Mouse (Mus musculus) natural killer cell, adult 2 months (primary cell): ENCODE results near the gene Nol3.

Source experiments
- DNase-seq, 2 experiments: peaks; one replicate each; pipeline ENCODE4 v3.0.0; 2022; ENCODE audit warnings: low spot score in 2 of 2

The Nol3 gene

DNA sequence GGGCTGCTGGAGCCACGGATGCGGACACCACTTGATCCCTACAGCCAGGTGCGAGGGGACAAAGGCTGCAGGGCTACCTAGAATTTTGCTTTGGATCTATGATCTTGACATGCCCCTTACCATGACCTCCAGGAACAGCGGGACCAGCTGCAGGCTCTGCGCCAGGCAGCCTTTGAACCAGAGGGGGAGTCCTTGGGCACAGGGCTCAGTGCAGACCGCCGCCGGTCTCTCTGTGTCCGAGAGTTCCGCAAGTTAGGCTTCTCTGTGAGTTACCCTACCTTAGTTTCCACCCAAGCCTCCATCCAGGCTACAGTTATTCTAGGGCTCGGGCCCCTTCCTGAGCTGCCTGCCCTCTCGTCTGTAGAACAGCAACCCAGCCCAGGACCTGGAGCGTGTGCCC is 31.7 kb downstream of the Nol3 start:
- DNase-seq, result no peak

DNA sequence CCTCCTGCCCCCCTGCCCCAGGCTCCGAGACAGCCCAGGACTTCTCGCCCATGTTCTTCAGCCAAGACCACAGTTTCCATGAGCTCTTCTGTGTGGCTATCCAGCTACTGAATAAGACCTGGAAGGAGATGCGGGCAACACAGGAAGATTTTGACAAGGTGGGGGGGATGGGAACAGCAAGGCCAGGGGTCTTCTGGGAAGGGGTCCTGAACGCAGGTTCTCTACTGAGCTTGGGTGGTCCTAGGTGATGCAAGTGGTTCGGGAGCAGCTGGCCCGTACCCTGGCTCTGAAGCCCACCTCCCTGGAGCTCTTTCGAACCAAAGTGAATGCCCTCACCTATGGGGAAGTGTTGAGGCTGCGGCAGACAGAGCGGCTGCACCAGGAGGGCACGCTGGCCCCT is 32.5 kb downstream of the Nol3 start:
- no peak for DNase-seq

DNA sequence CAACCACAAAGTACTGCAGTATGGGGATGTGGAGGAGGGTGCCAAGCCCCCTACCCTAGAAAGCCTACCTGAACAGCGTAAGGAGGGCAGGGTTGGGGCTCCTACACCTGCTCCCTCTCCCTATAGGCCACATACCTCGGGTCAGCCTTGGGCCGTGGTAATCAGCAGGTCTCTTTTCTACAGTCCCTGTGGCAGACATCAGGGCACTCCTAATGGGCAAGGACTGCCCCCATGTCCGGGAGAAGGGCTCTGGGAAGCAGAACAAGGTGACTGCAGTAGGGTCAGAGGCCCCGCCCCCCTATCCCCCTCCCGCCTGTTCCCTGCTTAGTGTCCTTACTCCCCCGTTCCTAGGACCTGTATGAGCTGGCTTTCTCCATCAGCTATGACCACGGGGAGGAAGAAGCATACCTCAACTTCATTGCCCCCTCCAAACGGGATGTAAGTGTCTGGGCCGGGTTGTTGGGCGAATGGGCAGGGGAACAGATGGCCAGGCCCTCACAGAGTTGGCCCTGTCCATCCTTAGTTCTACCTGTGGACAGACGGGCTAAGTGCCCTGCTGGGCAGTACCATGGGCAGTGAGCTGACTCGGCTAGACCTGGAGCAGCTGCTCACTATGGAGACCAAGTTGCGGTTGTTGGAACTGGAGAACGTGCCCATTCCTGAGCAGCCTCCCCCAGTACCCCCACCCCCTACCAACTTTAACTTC is 33.4 kb downstream of the Nol3 start:
- no peak for DNase-seq

DNA sequence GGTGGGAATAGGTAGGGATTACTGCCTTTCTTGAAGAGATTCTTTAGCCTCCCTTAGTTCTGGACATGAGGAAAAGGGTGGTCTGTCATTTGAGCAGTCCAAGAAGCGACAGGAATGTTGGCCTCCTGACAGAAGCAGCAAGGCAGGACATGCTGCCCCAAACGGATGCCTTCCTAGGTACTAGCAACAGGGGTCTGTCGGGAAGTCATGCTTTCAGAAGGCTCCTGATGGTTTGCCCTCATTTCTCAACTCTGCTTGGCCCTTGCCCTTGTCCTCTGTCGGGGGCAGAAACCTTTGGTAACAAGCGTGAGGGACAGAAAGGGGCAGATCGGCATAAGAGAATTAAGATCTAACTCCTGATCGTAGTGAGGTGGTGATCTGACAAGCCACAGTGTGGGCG is 34.2 kb downstream of the Nol3 start:
- no peak for DNase-seq

DNA sequence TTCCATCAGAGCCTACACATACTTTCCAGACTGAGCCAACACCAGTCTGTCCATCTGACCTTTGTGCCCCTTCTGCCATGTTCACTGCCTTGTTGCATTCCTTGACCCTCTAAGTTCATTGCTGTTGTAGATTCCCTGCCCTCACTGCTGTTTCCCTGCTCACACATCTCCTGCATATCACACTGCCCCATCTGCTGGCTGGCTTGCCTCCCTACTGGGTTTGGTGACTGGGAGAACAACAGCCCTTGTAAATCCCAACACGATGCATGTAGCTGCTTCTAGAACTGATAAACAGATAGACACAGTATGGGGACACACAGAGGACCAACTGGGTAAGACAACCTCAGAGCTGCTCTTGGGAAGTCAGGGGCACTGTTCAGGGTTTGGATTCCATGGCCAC is 35.8 kb downstream of the Nol3 start:
- DNase-seq, result no peak

GRCm38 (mm10) chr8:105312891-105313481 is 37.0 kb downstream of the Nol3 start:
- no peak for DNase-seq

DNA sequence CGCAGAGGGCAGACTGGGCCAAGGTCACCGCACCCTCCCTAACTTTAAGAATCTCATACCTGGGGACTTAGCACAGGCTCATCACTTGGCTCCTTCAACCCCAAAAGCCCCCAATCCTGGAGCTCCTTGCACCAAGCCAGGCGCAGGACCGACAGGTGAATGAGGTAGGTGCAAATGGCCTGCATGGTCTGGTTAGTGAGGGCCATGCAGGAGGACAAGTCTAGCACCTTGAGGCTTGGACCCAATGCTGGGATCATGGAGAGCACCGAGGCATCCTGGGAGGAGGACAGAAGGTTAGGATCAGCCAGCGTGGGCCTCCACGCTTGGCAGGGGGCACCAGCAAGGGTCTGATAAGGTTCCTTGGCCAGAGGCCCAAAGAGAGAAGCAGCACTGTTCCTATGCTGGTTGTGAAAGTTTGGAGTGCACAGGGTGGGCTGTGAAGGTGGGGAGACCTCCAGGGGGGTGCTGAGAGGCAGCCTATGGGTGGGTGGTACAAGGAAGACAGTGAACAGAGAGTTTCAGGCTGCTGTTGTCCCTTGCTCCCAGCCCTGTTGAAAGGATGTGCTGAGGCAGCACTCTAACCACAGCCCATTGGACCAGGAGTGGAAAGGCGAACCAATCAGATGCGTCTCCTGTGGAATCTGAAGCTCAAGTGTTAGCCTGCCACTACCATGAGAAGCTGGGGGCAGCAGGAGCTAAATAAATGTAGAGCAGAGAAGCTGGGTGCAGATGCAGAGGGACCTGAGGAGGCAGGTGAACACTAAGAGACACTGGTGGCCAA is 37.9 kb downstream of the Nol3 start:
- DNase-seq, result no peak

DNA sequence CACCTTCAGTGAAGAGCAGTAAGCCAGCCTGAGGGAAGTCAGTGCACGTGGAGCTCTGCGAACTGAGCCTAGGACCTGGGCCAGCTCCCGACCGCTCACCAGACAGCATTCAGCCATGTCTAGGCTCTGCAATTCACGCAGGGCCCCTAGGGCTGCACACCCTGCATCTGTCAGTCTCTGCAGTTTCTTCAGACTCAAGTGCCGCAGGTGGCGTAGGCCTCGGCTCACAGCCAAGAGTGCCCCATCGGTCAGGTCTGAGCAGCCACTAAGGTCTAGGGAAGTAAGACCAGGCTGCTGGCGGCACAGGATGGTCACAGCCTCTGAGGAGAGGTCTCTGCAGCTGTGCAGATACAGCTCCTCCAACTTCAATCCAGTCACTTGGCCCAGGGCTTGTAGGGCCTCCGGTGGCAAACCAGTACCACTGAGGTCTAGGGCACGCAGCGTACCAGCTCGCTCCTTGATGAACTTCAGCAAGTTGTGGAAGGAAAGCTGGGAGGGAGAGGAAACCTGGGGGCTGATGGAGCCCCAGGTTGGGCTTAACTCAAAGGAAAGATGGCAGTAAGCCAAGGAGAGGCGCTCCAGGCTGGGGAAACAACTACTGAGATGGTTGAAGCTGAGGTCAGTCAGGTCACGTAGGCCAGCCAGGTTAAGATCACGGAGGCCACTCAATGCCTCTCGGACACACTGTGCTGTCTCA is 39.3 kb downstream of the Nol3 start:
- DNase-seq, result no peak

DNA sequence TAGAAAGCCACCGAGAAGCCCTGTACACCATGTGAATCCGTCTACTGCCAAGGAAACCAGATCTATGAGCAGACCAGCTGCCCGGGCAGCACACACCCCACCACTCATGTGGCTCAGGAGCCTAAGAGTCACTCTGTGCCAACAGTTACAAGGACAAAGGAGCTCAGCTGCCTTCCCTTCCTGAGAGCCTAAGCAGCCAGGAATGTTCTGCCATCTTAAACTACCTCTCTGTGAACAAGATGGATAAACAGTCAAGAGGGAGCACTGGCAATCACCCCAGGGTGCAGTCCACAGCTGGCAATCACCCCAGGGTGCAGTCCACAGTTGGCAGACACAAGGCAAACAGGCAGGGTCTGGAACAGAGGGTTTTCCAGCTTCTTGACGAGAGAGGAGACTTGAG is 42.0 kb downstream of the Nol3 start:
- DNase-seq, result no peak

DNA sequence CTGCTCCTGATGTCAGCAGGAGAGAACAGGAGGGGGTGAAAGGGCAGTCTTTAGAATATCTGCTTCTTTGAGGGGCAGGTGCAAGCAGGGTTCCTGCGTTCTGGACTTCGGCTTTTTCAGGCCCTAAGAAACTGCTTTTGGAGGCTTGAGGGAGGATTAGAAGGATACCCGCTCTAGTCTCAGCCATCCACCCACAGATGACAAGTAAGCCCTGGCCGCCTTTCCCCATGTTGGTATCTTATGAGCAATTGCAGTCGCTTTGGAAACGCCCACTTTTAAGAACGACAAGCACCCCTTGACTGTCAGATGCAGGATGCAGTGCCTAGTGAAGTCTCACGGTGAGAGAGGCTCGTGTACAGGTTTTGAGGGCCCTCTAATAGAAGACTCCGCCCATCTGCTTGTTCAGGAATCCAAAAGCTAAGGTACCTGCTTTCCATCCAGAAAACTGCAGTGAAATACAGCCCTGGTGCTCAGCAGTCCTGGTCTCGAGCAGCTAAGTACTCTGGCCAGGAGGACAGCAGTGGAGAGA is 42.8 kb downstream of the Nol3 start:
- no peak for DNase-seq

- no peak for DNase-seq
These were observed 47.2 kb downstream of the Nol3 start for GRCm38 (mm10) chr8:105323183-105323582.

- no peak for DNase-seq
These were observed 49.7 kb downstream of the Nol3 start for GRCm38 (mm10) chr8:105325641-105326093.

DNA sequence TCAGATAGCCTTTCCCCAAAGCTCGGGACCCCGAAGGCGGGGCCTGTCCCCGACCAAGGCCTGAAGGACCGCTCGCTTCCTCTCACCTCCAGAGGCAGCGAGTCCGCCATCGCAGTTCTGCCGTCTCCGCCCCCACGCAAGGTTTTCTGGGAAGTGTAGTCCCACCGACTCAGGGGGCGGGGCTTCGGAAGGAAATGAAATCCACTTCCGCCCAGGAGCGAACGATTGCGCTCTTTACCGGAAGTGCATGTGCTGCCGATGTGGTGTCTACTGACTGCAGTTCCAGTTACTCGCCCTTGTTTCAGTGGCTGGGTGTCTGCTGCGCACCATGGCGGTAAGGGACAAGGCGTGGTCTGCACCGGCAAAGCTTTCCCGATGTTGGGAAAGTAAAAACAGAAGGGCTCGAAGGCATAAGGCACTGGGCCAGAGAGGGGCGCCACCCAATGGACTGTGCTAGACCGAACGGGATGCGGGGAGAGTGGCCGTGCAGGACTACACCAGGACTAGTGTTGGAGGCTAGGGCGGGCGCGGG is 50.3 kb downstream of the Nol3 start, which contains the start of the genes Lrrc29 and Tmem208:
Gene Lrrc29, minus strand, starts transcription at position 138 of the 532 bp plus-strand sequence.
Gene Tmem208, plus strand, starts transcription at position 214 of the 532 bp plus-strand sequence.
- peak; percentile 94 to 95 for DNase-seq

DNA sequence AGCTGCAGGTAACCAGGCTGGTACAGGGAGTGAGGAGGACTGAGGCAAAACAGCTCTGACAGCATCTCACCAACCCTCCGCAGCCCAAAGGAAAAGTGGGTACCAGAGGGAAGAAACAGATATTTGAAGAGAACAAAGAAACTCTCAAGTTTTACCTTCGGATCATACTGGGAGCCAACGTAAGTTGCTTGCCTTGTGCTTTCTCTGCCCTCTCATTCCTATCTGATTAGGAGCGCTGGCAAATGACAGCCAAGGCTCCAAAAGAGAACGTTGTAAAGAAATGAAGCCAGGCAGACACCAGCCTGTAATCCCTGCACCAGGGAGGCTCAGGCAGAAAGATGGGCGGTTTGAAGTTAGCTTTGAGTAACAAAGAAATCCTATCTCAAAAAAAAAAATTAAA is 51.0 kb downstream of the Nol3 start:
- DNase-seq, result no peak

DNA sequence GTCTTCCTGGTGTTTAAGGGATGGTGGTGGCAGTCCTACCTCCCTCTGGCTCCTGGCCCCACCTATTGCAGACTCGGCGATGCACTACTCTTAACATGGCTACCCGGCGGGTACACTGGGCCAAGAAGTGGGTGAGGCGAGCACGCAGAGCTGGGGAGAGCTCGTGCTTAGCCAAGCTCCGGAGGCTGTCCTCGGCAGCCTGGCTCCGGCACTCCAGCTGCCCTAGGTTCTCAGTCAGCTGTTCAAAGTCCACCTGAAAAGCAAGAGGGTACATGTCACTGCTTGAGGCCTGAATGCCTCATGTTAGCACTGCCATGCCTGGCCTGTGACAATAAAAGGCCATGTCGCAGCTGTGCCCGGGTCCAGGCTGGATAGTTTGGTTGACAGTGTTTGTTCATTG is 54.4 kb downstream of the Nol3 start:
- DNase-seq, result no peak

DNA sequence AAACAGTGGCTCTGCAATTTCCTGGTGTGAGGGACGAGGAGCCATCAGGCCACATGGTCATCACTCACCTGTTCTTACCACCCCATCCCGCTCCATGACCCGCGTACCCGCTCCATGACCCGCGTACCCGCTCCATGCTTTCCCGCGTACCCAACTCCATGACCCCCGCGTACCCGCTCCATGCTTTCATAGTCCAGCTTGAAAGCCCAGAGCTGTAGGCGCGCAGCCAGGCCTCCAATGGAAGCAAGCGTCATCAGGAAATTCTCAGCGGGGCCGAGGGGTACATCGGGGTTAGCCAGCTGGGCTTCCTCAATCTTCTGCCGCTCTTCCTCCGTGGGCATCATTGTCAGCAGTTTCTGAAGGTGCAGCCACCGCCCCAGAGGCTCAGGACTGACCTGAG is 55.5 kb downstream of the Nol3 start:
- no peak for DNase-seq
